Mouse (Mus musculus) left cerebral cortex, adult 2 months (tissue): ENCODE data around the gene Fbxo7. TPM values are rescaled to one million over a fixed set of nuclear protein-coding genes. Genes with fewer than 3 reads are reported as not detected.
"Not testable (repeated sequence)": the region's sequence is repeated elsewhere in the genome, so short reads cannot be mapped to it uniquely, and the experiment has no call there.

Source experiments
- DNase-seq, 2 experiments: peaks; one replicate each; pipeline ENCODE4 v3.0.0; 2021 to 2022; ENCODE audit warnings: low spot score in 2 of 2, mixed read lengths in 1 of 2; ENCODE audit errors: extremely low spot score in 1 of 2
- H3K27ac ChIP-seq: fragments of 200-600 bp; 2 replicates; pipeline ENCODE4 v1.8.1; 2022
- H3K4me3 ChIP-seq: fragments of 200-600 bp; 2 replicates; pipeline ENCODE4 v1.8.1; 2022
- CTCF ChIP-seq: fragments of 200-600 bp; IDR thresholded peaks from 2 replicates; pipeline ENCODE4 v1.8.1; 2022; ENCODE audit warnings: antibody characterized with exemption, mild to moderate bottlenecking, moderate library complexity
- intact Hi-C: fragments of 180-260 bp; cut with DNase I; formaldehyde crosslinking; loops from one replicate; pipeline ENCODE4 v1.15.1; 2025
- total RNA-seq, 2 experiments: library from RNA; stranded (reverse); gene quantifications; 2 replicates each; pipeline ENCODE4 v1.2.3; 2021

The Fbxo7 gene
- total RNA-seq, 2 experiments from 2014 or later = 25.9 to 27.1 TPM

DNA sequence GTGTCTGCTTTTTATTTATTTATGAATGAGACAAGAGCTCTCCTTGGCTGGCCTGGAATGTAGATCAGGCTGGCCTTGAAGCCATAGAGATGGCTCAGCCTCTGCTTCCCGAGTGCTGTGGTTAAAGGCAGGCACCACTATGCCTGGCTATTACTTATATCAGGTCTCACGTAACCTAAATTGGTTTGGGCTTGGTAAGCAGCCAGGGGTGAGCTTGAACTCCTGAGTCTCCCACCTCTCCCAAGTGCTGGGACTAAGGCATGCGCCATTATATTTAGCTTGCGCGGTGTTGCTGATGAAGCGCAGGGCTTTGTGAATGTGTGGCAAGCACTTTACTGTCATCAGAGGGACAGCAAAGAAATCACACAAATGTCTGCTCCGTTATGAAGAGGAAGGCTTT, 4.0 kb upstream of the Fbxo7 start:
- no peak for TF ChIP-seq CTCF
- intact Hi-C loops = no loop called here
- no peak for DNase-seq
- no peak overlapping the region for H3K27ac ChIP-seq
- no peak overlapping the region for H3K4me3 ChIP-seq

DNA sequence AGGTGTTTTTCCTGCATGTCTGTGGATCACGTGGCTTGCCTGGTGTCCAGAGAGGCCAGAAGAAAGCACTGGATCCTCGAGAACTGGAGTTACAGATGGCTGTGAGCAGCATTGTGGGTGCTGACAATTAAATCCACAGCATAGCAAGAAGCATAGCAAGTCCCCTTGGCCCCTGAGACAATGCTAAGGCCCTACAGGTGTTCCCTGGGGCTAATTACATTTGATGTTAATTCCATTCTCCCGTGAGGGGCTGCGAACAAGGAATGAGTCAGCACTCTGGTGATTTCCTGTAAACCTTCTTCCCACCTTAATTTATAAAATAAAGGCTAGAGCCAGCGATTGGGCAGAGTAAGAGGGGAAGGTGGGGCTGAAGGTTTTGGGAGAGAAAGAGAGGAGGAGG, 3.0 kb upstream of the Fbxo7 start:
- no peak for DNase-seq
- intact Hi-C loops = no loop called here
- no peak overlapping the region for H3K4me3 ChIP-seq
- no peak overlapping the region for H3K27ac ChIP-seq
- TF ChIP-seq CTCF = no peak

DNA sequence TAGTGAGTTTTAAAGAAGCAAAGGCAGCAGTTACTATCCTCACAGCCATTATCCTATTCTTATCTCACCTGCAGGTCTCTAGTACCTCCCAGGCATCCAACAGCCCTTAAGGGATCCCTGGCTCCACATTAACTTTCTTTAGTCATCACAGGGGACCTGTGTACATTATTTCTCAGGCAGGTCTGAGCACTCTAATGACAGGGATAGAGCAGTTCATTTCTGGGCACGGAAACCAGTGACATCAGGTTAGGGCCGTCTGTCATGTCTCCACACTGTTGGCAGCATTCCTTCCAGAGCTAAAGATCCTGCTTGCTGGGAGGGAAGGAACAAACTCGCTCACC, 394 bp upstream of the Fbxo7 start:
- intact Hi-C loops = loop anchor here (2.0 to 5.0 kb wide), 2 partner anchors 59 to 441 kb away; no protein-coding TSS in a partner anchor
- H3K4me3 ChIP-seq = peak overlapping the region; percentile 93; the same call in 1 of the 2 replicates
- no peak for DNase-seq
- no peak for TF ChIP-seq CTCF
- H3K27ac ChIP-seq = peak overlapping the region; percentile 33; the same call in 1 of the 2 replicates

GRCm38 (mm10) chr10:86022474-86022816, 673 bp downstream of the Fbxo7 start:
- H3K27ac ChIP-seq = peak overlapping the region; percentile 97

DNA sequence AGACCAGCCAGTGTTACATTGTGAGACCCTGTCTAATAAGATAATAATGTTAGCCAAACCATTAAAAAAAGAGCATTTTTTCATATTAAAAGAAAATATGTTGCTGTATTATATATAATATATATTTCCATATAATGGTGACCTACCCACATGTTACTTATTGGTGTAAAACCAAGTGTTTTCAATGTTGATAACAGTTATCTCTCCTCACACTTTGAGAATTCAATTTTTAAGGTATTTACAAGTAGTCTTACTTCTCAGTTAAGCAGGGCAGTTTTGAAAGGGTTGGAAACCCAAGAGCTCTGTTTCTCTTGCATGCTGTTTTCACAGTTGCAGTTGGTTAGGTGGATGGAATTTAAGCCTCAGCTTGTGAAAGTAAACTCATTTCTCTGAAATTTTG, 1.4 kb downstream of the Fbxo7 start:
- DNase-seq = no peak
- no peak for TF ChIP-seq CTCF
- intact Hi-C loops = loop anchor here (2.0 to 5.0 kb wide), 2 partner anchors 274 to 439 kb away; no protein-coding TSS in a partner anchor
- Histone ChIP-seq H3K4me3 (no peak overlapping the region; the same call in 1 of the 2 replicates), H3K27ac (no peak overlapping the region)

More at GRCm38 (mm10) chr10:86022474-86022816, 673 bp downstream of the Fbxo7 start:
- intact Hi-C loops = loop anchor here (2.0 to 5.0 kb wide), 2 partner anchors 274 to 440 kb away; no protein-coding TSS in a partner anchor
- no peak for TF ChIP-seq CTCF
- H3K4me3 ChIP-seq = peak overlapping the region; percentile 93
- DNase-seq = no peak

DNA sequence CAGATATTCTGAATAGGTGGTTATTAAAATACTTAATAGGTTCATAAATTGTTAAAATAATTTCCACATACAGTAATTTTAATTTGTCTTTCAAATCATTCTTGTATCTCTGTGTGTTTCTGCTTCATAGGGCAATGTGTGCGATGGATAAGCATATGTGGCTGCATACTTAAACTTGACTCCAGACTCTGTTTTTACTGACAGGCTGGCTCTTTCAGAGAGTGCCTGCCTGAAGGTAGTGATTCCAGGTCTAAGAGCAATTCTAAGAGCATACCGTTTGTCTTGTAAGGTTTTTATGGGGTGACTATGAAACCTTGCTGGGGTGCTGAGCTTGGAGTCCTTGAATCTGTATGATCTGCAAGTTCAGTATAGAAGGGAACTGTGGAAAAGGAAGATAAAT, 4.1 kb downstream of the Fbxo7 start:
- Histone ChIP-seq H3K27ac (no peak overlapping the region), H3K4me3 (no peak overlapping the region)
- intact Hi-C loops = no loop called here
- DNase-seq = no peak
- no peak for TF ChIP-seq CTCF

DNA sequence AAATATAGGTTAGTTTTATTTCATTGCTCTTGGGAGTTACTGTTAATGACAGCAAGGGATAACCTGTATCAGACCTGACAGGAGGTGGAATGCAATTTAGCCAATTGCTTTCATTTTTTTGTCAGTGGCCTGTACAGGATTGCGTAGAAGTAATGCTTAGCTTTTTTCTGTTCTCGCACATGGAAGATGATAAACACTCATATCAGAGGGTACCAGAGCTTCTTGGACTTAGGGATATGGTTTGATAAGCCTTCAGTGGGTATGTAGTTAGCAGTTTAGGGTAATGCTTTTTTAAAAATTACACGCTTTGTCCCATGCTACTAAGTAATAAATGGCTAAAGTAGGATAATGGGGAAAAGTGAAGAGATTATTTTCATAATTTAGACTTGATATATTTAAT, 4.6 kb downstream of the Fbxo7 start:
- TF ChIP-seq CTCF = no peak
- DNase-seq = no peak
- H3K4me3 ChIP-seq = no peak overlapping the region
- H3K27ac ChIP-seq = no peak overlapping the region
- intact Hi-C loops = no loop called here

DNA sequence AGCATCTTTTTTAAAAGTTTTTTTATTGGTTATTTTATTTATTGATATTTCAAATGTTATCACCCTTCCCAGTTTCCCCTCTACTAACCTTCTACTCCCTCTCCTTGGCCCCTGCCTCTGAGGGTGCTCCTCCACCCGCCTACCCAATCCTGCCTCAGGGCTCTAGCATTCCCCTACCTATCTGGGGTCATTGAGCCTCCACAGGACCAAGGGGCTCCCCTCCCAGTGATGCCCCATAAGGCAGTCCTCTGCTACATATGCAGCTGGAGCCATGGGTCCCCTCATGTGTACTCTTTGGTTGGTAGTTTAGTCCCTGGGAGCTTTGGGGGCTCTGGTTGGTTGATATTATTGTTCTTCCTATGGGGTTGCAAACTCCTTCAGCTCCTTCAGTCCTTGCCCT, 5.0 kb downstream of the Fbxo7 start:
- intact Hi-C loops, H3K27ac ChIP-seq, DNase-seq, H3K4me3 ChIP-seq: not testable (repeated sequence)

DNA sequence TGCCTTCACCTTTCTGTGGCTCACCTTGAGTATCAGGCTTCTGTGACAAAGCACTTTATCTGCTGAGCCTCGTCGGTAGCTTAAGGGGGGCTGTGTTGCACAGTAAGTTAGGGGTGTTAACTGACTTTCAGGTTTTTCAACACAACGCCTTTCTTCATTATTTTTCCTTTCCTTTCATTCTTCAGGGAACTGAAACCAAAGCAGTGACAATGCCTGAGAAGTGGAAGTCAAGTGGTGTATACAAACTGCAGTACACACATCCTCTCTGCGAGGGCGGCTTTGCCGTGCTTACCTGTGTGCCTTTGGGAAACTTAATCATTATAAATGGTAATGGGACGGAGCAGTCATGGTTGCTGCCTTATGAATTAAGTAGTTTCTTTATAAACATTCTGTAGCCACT, 9.0 kb downstream of the Fbxo7 start:
- no peak for DNase-seq
- no peak overlapping the region for H3K4me3 ChIP-seq
- TF ChIP-seq CTCF = no peak
- no peak overlapping the region for H3K27ac ChIP-seq
- intact Hi-C loops = no loop called here

DNA sequence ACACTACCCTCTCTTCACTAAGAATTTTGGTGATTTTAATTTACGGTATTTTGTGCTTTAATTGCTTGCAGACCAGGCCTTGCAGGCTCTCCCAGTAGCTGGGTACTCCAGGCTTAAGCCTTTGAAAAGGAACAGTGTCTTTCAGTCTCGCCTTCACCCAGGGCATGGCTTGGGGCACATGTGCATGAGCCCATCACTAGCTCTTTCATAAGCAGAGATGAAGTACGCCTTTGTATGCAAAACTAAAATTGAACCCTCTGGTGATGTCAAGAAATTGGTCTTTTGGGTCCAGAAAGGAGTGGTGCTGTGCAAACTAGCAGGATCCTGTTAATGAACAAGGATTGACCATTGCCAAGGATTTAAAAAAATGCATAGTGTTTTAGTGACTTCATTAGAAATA, 10.7 kb downstream of the Fbxo7 start:
- no peak for TF ChIP-seq CTCF
- no peak for DNase-seq
- Histone ChIP-seq H3K4me3 (no peak overlapping the region), H3K27ac (no peak overlapping the region; the same call in 1 of the 2 replicates)
- intact Hi-C loops = no loop called here

- no peak for DNase-seq
- Histone ChIP-seq H3K4me3 (no peak overlapping the region), H3K27ac (no peak overlapping the region)
- intact Hi-C loops = no loop called here
- no peak for TF ChIP-seq CTCF
These were observed 12.4 kb downstream of the Fbxo7 start for GRCm38 (mm10) chr10:86034007-86034728.

DNA sequence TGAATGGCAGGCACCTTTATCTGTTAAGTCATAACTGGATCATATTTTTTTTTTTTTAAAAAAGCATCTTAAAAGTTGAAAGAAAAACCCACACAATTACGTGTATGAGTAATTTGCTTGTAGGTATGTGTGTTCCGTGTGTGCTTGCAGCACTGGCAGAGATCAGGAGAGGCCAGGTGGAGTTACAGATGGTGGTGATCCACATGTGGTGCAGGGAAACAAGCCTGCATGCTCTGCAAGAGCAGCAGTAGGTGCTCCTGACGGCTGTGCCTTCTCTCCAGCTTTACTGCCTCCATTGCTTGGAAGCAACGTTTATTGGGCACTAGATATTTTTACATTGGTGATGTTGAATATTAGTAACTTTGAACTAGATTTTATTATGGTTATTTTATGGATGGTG, 21.9 kb downstream of the Fbxo7 start:
- intact Hi-C loops = no loop called here
- Histone ChIP-seq H3K4me3 (no peak overlapping the region), H3K27ac (no peak overlapping the region)
- DNase-seq = no peak
- TF ChIP-seq CTCF = no peak

- Histone ChIP-seq H3K27ac (no peak overlapping the region), H3K4me3 (no peak overlapping the region)
- no peak for TF ChIP-seq CTCF
- intact Hi-C loops = no loop called here
- no peak for DNase-seq
These were observed 22.3 kb downstream of the Fbxo7 start for GRCm38 (mm10) chr10:86044066-86044465.
